Mouse (Mus musculus) kidney, embryonic 16.5 days (tissue): ENCODE measurements around the gene Npas2. TPM values are rescaled to one million over a fixed set of nuclear protein-coding genes. Genes with fewer than 3 reads are reported as not detected.

ENCODE experiments used
- ATAC-seq: fragments of 200-750 bp; cut with Nextera tagmentation; 2 replicates; pipeline ENCODE4 v1.8.0; 2017; ENCODE audit warnings: moderate TSS enrichment; ENCODE audit not compliant: low FRiP score, low TSS enrichment
- H3K27ac ChIP-seq: fragments of 300-500 bp; sonication (generic); 2 replicates; pipeline ENCODE4 v1.5.1; 2014; ENCODE audit warnings: low read length
- H3K27me3 ChIP-seq: fragments of 300-500 bp; sonication (generic); 2 replicates; pipeline ENCODE4 v1.6.1; 2014; ENCODE audit warnings: low read length, control low read depth, mixed read lengths; ENCODE audit not compliant: insufficient read depth
- H3K36me3 ChIP-seq: fragments of 300-500 bp; sonication (generic); 2 replicates; pipeline ENCODE4 v1.6.1; 2014; ENCODE audit warnings: low read length, control low read depth, mixed read lengths; ENCODE audit not compliant: insufficient read depth
- H3K4me1 ChIP-seq: fragments of 300-500 bp; sonication (generic); 2 replicates; pipeline ENCODE4 v1.6.1; 2014; ENCODE audit warnings: low read length, control low read depth, mixed read lengths; ENCODE audit not compliant: insufficient read depth
- H3K4me2 ChIP-seq: fragments of 300-500 bp; sonication (generic); replicated peaks from 2 replicates; pipeline ENCODE4 v1.6.1; 2014; ENCODE audit warnings: low read depth, low read length
- H3K4me3 ChIP-seq: fragments of 300-500 bp; sonication (generic); 2 replicates; pipeline ENCODE4 v1.5.1; 2014; ENCODE audit warnings: mild to moderate bottlenecking, low read length
- H3K9ac ChIP-seq: fragments of 300-500 bp; sonication (generic); replicated peaks from 2 replicates; pipeline ENCODE4 v1.6.1; 2014; ENCODE audit warnings: low read length
- H3K9me3 ChIP-seq: fragments of 300-500 bp; sonication (generic); 2 replicates; pipeline ENCODE4 v1.6.1; 2016; ENCODE audit warnings: low read length, control low read depth
- WGBS: fragments of 180-500 bp; shearing (Covaris S2); extraction: QIAGEN DNeasy Blood & Tissue Kit; methylation state at CpG from one replicate; pipeline ENCODE4 v1.1.7; 2014; 5-methylcytosine and 5-hydroxymethylcytosine counted together
- polyA plus RNA-seq: library from polyadenylated mRNA; unstranded; fragments of >200 nt; fragmentation: Nextera tagmentation; extraction: Ambion mirVana; gene quantifications from 2 replicates; pipeline ENCODE4 v1.2.1, GENCODE M21; 2015

Npas2 gene
- polyA plus RNA-seq, 1 experiment from 2014 or later: 0.69 TPM

DNA sequence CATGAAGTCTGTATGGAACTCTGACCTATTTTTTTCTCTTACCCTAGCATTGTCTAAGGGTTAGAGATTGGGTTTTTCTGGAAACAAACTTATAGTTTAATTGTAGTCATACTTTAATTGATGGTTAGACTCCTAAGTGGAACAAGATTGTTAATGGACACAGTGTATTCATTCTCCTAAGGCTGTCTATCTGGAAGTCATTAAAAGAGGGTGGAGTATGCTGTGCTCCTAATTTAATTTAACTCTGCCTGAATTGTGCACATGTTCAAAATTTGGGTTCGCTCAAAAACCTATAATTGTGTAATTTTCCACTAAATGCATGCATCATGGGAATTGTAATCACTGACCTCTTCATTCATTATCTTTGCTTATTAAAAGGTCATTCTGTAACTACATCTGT is 172.0 kb downstream of the Npas2 start:
- Histone ChIP-seq H3K27ac (no peak overlapping the region), H3K36me3 (peaks cover 16% of the 10 kb centered on the region), H3K9ac (no peak overlapping the region), H3K9me3 (no peaks in the 10 kb centered on the region), H3K4me2 (no peak overlapping the region), H3K4me3 (no peak overlapping the region), H3K4me1 (peaks cover 20% of the 10 kb centered on the region), H3K27me3 (no peaks in the 10 kb centered on the region)
- 89% methylated on average over 1 of the region's 1 CpGs for WGBS
- no peak for ATAC-seq

DNA sequence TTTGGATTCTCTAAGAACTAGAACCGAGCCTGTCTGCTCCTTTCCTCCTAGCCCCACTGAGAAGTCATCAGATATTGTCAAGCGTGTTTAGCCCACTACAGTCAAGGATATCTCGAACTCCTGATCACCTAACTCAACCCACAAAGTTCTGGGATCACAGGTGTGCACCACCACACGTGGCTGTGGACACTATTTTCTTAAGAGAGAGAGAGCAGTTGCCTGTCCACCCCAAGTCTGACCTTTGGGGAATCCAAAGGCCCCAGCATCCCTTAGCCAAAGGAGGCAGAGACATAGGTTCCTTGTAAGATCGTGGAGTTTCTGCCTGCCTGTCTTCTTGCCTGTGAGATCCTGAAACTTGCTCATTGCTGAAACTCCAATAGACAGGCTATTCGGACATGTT is 173.5 kb downstream of the Npas2 start:
- 26% methylated on average over 6 of the region's 6 CpGs for WGBS
- peak overlapping the region; percentile 64 for H3K4me2 ChIP-seq

DNA sequence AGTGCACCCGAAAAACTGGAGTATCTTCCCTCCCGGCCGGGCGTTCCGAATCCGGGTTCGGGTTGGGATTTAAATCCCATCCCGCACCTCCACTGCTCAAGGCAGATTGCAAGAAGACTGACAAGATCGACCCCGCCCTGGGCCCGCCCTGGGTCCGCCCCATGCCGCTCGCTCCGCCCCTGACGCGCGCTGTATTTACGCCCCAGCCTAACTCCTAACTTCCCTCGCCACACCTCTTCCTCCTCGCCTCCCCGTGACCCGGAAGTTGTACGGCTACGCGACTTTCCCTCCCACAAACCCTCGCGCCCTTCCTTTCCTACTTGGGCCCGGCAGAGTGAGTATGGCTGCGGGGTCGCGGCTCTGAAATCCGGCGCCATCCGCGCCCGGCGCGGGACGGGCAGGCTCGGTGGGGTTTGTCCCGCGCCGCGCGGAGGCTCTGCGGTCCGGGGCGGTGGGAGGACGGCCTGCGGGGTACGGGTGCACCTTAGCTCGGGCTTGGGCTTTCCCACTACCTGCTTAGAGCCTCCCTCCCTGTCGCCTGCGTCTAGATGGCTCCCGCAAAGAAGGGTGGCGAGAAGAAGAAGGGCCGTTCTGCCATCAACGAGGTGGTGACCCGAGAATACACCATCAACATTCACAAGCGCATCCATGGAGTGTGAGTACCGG is 174.2 kb downstream of the Npas2 start, which contains the start of gene Rpl31:
Rpl31 (plus strand) TSS at position 242 of the 666 bp plus-strand sequence.
- peak within 1 kb of the TSS; percentile 100 for H3K4me3 ChIP-seq
- H3K27me3 ChIP-seq: no peaks in the 10 kb centered on the region
- peak within 1 kb of the TSS; percentile 90 for H3K27ac ChIP-seq
- H3K36me3 ChIP-seq: peaks cover 37% of the 10 kb centered on the region
- H3K9ac ChIP-seq: peak within 1 kb of the TSS; percentile 100
- peaks cover 17% of the 10 kb centered on the region for H3K4me1 ChIP-seq
- under 1% methylated on average over 59 of the region's 62 CpGs for WGBS
- H3K4me2 ChIP-seq: peak within 1 kb of the TSS; percentile 85
- peak; percentile 99 for ATAC-seq
- no peaks in the 10 kb centered on the region for H3K9me3 ChIP-seq

More for the DNA sequence above, 173.5 kb downstream of the Npas2 start:
- H3K27ac ChIP-seq: 0 out of 2 replicates have a peak overlapping the region, but pooled peaks have one; percentile 20
- no peaks in the 10 kb centered on the region for H3K9me3 ChIP-seq
- H3K4me1 ChIP-seq: peaks cover 17% of the 10 kb centered on the region
- no peaks in the 10 kb centered on the region for H3K27me3 ChIP-seq
- peak overlapping the region; percentile 61 for H3K9ac ChIP-seq
- ATAC-seq: peak; percentile 10; the same call in 1 of the 2 replicates
- H3K4me3 ChIP-seq: peak overlapping the region; percentile 100
- peaks cover 30% of the 10 kb centered on the region for H3K36me3 ChIP-seq

DNA sequence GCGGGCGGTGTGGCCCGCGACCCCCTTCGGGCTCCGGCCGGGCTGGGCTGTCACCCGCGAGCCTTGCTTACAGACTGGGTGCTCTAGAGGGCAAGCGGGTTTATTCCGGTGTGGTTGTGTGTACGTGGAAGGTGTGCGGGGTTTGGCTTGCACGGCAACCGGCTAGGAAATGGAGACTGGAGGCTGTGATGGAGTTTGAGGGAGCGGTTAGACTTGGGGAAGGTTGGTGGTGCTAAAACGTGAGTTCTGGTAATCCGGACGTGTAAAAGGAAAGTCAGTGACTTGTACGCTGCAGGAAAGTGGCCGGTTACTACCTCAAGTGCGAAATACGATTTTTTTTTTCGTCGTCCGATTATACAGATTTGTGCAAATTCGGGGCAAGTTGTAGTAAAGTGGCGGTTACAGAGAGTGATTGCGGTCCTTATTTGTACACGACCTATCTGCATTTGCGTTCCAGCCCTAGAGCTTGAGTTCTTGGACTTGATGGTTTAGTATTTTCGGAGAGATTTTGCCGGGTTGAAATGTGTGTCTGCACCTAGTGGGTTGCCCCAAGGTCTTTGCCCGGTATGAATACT is 174.8 kb downstream of the Npas2 start:
- Histone ChIP-seq H3K9me3 (no peaks in the 10 kb centered on the region), H3K4me2 (peak overlapping the region; percentile 85), H3K9ac (peak overlapping the region; percentile 100), H3K4me1 (peaks cover 17% of the 10 kb centered on the region), H3K36me3 (peaks cover 43% of the 10 kb centered on the region), H3K4me3 (peak overlapping the region; percentile 100), H3K27ac (peak overlapping the region; percentile 90), H3K27me3 (no peaks in the 10 kb centered on the region)
- WGBS: under 1% methylated on average over 34 of the region's 34 CpGs
- ATAC-seq: peak; percentile 52

DNA sequence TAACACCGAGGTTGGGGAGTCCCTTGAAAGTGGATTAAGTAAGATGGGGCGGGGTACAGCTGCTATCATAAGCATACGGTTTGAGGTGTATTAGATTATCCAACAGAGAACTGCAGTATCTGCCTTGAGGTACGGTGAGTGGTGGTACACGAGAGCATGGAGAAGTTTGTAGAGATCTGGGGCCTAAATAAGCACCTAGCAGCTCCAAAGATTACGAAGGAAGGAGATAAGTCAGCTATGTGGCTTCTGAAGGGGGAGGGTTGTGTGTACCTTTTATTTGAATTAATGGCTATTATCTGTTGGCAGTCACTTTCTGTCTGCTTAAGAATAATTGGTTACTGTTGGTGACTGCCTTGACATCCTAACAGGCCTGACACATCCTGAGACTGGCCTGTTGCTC is 176.9 kb downstream of the Npas2 start:
- H3K36me3 ChIP-seq: peaks cover 51% of the 10 kb centered on the region
- no peak overlapping the region for H3K9ac ChIP-seq
- H3K27me3 ChIP-seq: no peaks in the 10 kb centered on the region
- no peaks in the 10 kb centered on the region for H3K9me3 ChIP-seq
- ATAC-seq: no peak
- H3K27ac ChIP-seq: no peak overlapping the region
- H3K4me2 ChIP-seq: no peak overlapping the region
- WGBS: 93% methylated on average over 6 of the region's 6 CpGs
- peaks cover 17% of the 10 kb centered on the region for H3K4me1 ChIP-seq
- no peak overlapping the region for H3K4me3 ChIP-seq

DNA sequence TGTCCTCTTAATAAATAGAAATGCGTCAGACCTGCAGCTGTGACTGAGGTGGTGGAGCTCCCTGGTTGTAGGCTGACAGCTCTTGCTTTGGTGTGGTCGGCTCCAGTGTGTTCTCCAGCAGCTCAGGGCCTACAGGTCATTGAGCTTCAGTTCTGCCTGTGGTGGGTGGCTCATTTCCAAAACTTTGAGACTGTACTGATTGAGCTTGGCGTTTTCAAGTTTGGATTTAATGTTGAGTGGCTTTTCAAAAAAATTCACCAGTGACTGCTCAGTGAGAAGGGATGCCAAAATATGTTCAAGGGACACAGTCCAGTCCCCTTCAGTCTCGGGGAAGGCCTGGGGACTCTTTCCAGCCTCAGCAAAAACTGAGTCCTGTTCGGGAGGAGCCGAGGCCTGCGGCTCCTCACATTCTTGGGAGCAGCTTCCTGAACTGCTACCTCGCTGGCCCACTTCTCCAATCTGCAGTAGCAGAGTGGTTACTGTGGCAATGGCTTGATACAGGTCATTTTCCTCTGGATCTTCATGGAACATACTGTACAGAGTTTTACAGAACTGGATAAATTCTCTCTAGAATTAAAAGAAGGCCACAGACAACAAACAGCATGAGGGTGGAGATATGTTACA is 178.8 kb downstream of the Npas2 start:
- Histone ChIP-seq H3K9ac (no peak overlapping the region), H3K9me3 (no peaks in the 10 kb centered on the region), H3K27me3 (no peaks in the 10 kb centered on the region), H3K4me1 (peaks cover 11% of the 10 kb centered on the region), H3K4me3 (no peak overlapping the region), H3K27ac (no peak overlapping the region), H3K4me2 (no peak overlapping the region), H3K36me3 (peaks cover 62% of the 10 kb centered on the region)
- WGBS: 84% methylated on average over 8 of the region's 8 CpGs
- ATAC-seq: no peak

DNA sequence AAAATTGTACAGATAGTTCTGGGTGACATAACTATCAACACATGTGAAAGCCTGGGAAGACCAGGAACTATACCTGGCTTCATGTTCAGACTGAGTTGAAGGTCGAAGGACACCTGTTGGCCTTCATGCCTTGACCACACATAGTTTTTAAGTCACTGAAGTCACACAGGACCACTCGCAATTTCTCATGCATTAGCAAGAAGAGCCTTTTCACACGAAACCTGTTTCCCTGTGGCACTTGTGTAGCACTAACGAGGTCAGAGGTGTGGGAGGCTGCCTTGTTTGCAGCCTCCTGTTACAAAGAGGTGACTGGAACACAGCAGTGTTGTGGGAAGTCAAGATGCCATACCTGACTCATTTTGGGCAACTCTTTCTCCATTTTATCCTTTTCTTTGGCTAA is 179.8 kb downstream of the Npas2 start:
- WGBS: 63% methylated on average over 4 of the region's 4 CpGs
- Histone ChIP-seq H3K4me3 (no peak overlapping the region), H3K9ac (no peak overlapping the region), H3K4me1 (peaks cover 14% of the 10 kb centered on the region), H3K27me3 (no peaks in the 10 kb centered on the region), H3K36me3 (peaks cover 62% of the 10 kb centered on the region), H3K9me3 (no peaks in the 10 kb centered on the region), H3K27ac (no peak overlapping the region), H3K4me2 (no peak overlapping the region)
- no peak for ATAC-seq

DNA sequence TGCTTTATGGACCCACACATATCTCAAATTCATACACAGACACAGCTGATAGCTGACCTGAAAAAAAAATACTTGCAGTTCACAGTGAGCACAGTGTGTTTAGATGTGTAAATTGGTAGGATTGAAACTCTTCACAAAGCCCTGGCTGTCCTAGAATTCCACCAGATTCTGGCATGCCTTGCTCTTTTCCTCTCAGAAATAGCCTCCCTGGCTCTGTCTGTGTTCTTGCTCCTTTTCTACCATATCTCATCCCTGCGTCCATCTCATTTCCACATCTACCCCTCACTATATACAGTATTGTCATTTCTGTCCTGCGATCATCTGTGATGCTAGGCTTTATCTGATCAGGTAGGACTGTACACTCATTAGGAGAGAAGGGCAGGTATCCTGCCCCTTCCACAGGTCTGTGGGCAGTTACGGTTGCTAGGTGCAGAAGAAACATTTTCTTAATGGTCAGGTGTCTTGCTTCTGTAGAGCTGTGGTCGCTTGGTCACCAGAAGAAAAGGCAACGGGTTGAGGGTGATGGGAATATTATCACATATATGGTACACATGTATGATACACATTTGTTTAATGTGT is 180.8 kb downstream of the Npas2 start:
- no peak for ATAC-seq
- Histone ChIP-seq H3K9ac (no peak overlapping the region), H3K36me3 (peaks cover 58% of the 10 kb centered on the region), H3K27me3 (no peaks in the 10 kb centered on the region), H3K4me3 (no peak overlapping the region), H3K4me2 (no peak overlapping the region), H3K27ac (no peak overlapping the region), H3K4me1 (peaks cover 13% of the 10 kb centered on the region), H3K9me3 (no peaks in the 10 kb centered on the region)
- 88% methylated on average over 5 of the region's 5 CpGs for WGBS

DNA sequence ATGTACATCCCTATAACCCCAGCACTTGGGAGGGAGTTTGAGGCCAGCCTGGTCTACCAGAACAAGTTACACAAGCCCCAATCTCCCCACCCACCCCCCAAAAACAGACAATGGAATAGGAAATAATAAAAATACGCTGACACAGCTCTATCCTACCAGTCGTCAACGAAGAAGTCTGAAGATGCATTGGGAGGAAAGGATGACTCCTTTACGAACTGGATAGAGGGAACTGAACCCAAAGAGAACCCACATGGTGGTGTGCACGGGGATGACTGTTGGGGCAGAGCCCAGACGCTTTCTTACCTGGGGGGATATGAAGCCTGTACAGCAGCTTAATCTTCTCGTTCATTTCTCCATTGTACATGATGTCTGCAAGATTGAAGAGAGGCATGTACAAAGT is 182.6 kb downstream of the Npas2 start:
- Histone ChIP-seq H3K27ac (no peak overlapping the region), H3K4me3 (no peak overlapping the region), H3K27me3 (no peaks in the 10 kb centered on the region), H3K9me3 (no peaks in the 10 kb centered on the region), H3K9ac (no peak overlapping the region), H3K36me3 (peaks cover 40% of the 10 kb centered on the region), H3K4me1 (peaks cover 9% of the 10 kb centered on the region), H3K4me2 (no peak overlapping the region)
- ATAC-seq: no peak
- 84% methylated on average over 7 of the region's 7 CpGs for WGBS
